Mouse (Mus musculus): Measurements from ENCODE around the gene D11Wsu47e. TPM values are rescaled to one million over a fixed set of nuclear protein-coding genes. Genes with fewer than 3 reads are reported as not detected.
A peak's percentile ranks its signal among the peaks of the same experiment; 100 is the strongest.
"Not testable (repeated sequence)": the region's sequence is repeated elsewhere in the genome, so short reads cannot be mapped to it uniquely, and the experiment has no call there.

D11Wsu47e gene
- polyA plus RNA-seq, 2 experiments: 7.8 to 8.0 TPM

GRCm38 (mm10) chr11:113658319-113658718, 25.9 kb upstream of the D11Wsu47e start:
- H3K4me1 ChIP-seq (replicated peaks; ENCODE audit: control insufficient read depth in 2 of 2, insufficient read depth in 2 of 2, low read length in 1 of 2): no peaks in the 10 kb centered on the region

GRCm38 (mm10) chr11:113658763-113659162, 25.4 kb upstream of the D11Wsu47e start:
- Histone ChIP-seq H3K9ac (replicated peaks) (no peak overlapping the region), H3K27ac (no peak overlapping the region), H3K9me3 (ENCODE audit: control insufficient read depth, low read length) (no peaks in the 10 kb centered on the region), H3K4me3 (ENCODE audit: insufficient read depth in 1 of 2, low read depth in 2 of 2, low read length in 2 of 2) (no peak overlapping the region), H3K4me1 (replicated peaks; ENCODE audit: control insufficient read depth in 2 of 2, insufficient read depth in 2 of 2, low read length in 1 of 2) (no peaks in the 10 kb centered on the region), H3K4me2 (ENCODE audit: low read depth) (no peak overlapping the region), H3K27me3 (ENCODE audit: control insufficient read depth, insufficient read depth, low read length) (no peaks in the 10 kb centered on the region), H3K36me3 (replicated peaks; ENCODE audit: control insufficient read depth, insufficient read depth, low read depth) (peaks cover 99% of the 10 kb centered on the region)
- DNase-seq (ENCODE audit: low read depth in 3 of 3, low spot score in 3 of 3) (no peak), ATAC-seq (ENCODE audit: insufficient read depth) (no peak)
- no peak for TF ChIP-seq CTCF (IDR thresholded peaks at IDR 0.05; ENCODE audit: low read depth)
- no peak for TF ChIP-seq EP300 (IDR thresholded peaks at IDR 0.05; ENCODE audit: low read depth)
- 88% methylated on average over 4 of the region's 4 CpGs for WGBS (ENCODE audit: insufficient replicate concordance)

More at GRCm38 (mm10) chr11:113658319-113658718, 25.9 kb upstream of the D11Wsu47e start:
- Histone ChIP-seq H3K4me3 (ENCODE audit: insufficient read depth in 1 of 2, low read depth in 2 of 2, low read length in 2 of 2) (no peak overlapping the region), H3K9me3 (ENCODE audit: control insufficient read depth, low read length) (no peaks in the 10 kb centered on the region), H3K9ac (replicated peaks) (no peak overlapping the region), H3K27me3 (ENCODE audit: control insufficient read depth, insufficient read depth, low read length) (no peaks in the 10 kb centered on the region), H3K4me2 (ENCODE audit: low read depth) (no peak overlapping the region), H3K36me3 (replicated peaks; ENCODE audit: control insufficient read depth, insufficient read depth, low read depth) (peaks cover 99% of the 10 kb centered on the region), H3K27ac (no peak overlapping the region)
- DNase-seq (ENCODE audit: low read depth in 3 of 3, low spot score in 3 of 3) (no peak), ATAC-seq (ENCODE audit: insufficient read depth) (no peak)
- TF ChIP-seq EP300 (IDR thresholded peaks at IDR 0.05; ENCODE audit: low read depth) (no peak), CTCF (IDR thresholded peaks at IDR 0.05; ENCODE audit: low read depth) (no peak)
- WGBS (ENCODE audit: insufficient replicate concordance): 84% methylated on average over 8 of the region's 8 CpGs

- H3K27ac ChIP-seq; H3K4me2 ChIP-seq (ENCODE audit: low read depth); H3K27me3 ChIP-seq (ENCODE audit: control insufficient read depth, insufficient read depth, low read length); H3K9me3 ChIP-seq (ENCODE audit: control insufficient read depth, low read length); H3K4me1 ChIP-seq (replicated peaks; ENCODE audit: control insufficient read depth in 2 of 2, insufficient read depth in 2 of 2, low read length in 1 of 2); H3K4me3 ChIP-seq (ENCODE audit: insufficient read depth in 1 of 2, low read depth in 2 of 2, low read length in 2 of 2); H3K9ac ChIP-seq (replicated peaks); DNase-seq (ENCODE audit: low read depth in 3 of 3, low spot score in 3 of 3); ATAC-seq (ENCODE audit: insufficient read depth): not testable (repeated sequence)
- WGBS (ENCODE audit: insufficient replicate concordance): 93% methylated on average over 3 of the region's 3 CpGs
- TF ChIP-seq CTCF (IDR thresholded peaks at IDR 0.05; ENCODE audit: low read depth): peak; percentile 36; the same call in 1 of the 2 replicates
- H3K36me3 ChIP-seq (replicated peaks; ENCODE audit: control insufficient read depth, insufficient read depth, low read depth): peaks cover 98% of the 10 kb centered on the region
Measured at GRCm38 (mm10) chr11:113660213-113660612, 24.0 kb upstream of the D11Wsu47e start.

- Histone ChIP-seq H3K27me3 (ENCODE audit: control insufficient read depth, insufficient read depth, low read length) (no peaks in the 10 kb centered on the region), H3K4me1 (replicated peaks; ENCODE audit: control insufficient read depth in 2 of 2, insufficient read depth in 2 of 2, low read length in 1 of 2) (peaks cover 0 to 2% of the 10 kb centered on the region in 2 experiments; a peak in 2 of 4 replicates), H3K9ac (replicated peaks) (no peak overlapping the region), H3K9me3 (ENCODE audit: control insufficient read depth, low read length) (no peaks in the 10 kb centered on the region), H3K36me3 (replicated peaks; ENCODE audit: control insufficient read depth, insufficient read depth, low read depth) (peaks cover 96% of the 10 kb centered on the region), H3K4me2 (ENCODE audit: low read depth) (no peak overlapping the region), H3K27ac (no peak overlapping the region), H3K4me3 (ENCODE audit: insufficient read depth in 1 of 2, low read depth in 2 of 2, low read length in 2 of 2) (no peak overlapping the region)
- no peak for TF ChIP-seq CTCF (IDR thresholded peaks at IDR 0.05; ENCODE audit: low read depth)
- TF ChIP-seq EP300 (IDR thresholded peaks at IDR 0.05; ENCODE audit: low read depth): no peak
- ATAC-seq (ENCODE audit: insufficient read depth) (no peak), DNase-seq (ENCODE audit: low read depth in 3 of 3, low spot score in 3 of 3) (no peak)
- 93% methylated on average over 11 of the region's 11 CpGs for whole genome bisulfite sequencing (ENCODE audit: insufficient replicate concordance)
Measured at GRCm38 (mm10) chr11:113660940-113661339, 23.3 kb upstream of the D11Wsu47e start.

GRCm38 (mm10) chr11:113661835-113662351, 22.3 kb upstream of the D11Wsu47e start:
- no peak for DNase-seq (ENCODE audit: low read depth in 3 of 3, low spot score in 3 of 3)
- H3K27ac ChIP-seq: no peak overlapping the region
- H3K4me1 ChIP-seq (replicated peaks; ENCODE audit: control insufficient read depth in 2 of 2, insufficient read depth in 2 of 2, low read length in 1 of 2): peaks cover 8 to 11% of the 10 kb centered on the region in 2 experiments
- peaks cover 90% of the 10 kb centered on the region for H3K36me3 ChIP-seq (replicated peaks; ENCODE audit: control insufficient read depth, insufficient read depth, low read depth)
- H3K4me3 ChIP-seq (ENCODE audit: insufficient read depth in 1 of 2, low read depth in 2 of 2, low read length in 2 of 2): no peak overlapping the region
- H3K27me3 ChIP-seq (ENCODE audit: control insufficient read depth, insufficient read depth, low read length): no peaks in the 10 kb centered on the region
- TF ChIP-seq CTCF (IDR thresholded peaks at IDR 0.05; ENCODE audit: low read depth) (no peak), EP300 (IDR thresholded peaks at IDR 0.05; ENCODE audit: low read depth) (no peak)
- WGBS (ENCODE audit: insufficient replicate concordance): 82% methylated on average over 18 of the region's 18 CpGs
- H3K9ac ChIP-seq (replicated peaks): no peak overlapping the region
- H3K9me3 ChIP-seq (ENCODE audit: control insufficient read depth, low read length): no peaks in the 10 kb centered on the region
- no peak for ATAC-seq (ENCODE audit: insufficient read depth)
- no peak overlapping the region for H3K4me2 ChIP-seq (ENCODE audit: low read depth)

Measured in liver, embryonic 14.5 days (tissue).